8 mouse cellular contexts compared by ENCODE assay signal in the genomic region with DNA sequence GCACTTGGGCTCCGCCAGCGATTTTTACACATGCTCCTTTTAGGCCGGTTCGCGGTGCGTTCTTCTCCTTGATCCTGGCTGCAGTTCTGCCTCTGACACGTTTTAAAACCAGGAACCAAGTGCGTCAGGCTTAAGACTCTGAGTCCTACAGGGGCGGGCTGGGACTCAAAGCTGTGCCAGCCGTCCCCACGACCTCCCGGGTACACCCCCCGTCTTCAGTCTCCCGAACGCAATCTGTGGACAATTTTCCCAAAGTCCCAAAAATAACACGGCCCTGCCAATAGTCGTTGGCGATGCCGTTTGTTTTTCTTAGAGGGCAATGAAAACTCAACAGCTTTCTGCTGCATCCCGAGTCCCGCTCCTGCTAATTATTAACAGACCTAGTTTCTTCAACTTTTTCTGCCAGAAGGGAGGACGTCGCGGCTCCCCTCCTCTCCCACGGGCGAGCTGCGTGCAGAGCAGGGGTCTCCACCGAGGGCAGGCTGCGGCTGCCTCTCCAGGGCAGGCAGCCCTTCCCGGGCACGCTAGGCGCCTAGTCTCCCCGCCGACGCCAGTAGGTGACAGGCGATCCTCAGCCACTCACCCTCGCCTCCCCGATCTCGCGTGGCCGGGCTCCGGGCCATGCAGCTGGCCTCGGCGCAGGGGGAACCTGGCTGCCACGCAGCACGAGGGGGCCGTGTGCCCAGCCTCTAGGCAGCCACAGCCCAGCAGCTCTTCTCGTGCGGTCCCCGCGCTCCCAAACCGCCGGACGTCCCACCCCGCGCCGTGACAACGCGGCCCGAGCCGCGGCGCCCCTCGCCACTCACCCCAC. TPM values are rescaled to one million over a fixed set of nuclear protein-coding genes. Genes with fewer than 3 reads are reported as not detected.
A peak's percentile ranks its signal among the peaks of the same experiment; 100 is the strongest.
DNase-seq lines count a peak whose midpoint lies in the region; TF ChIP-seq lines count a peak whose summit lies in the region.

No protein-coding gene starts in this region.

- no peaks in the 10 kb centered on the region for H3K36me3 ChIP-seq in myocyte (ENCODE audit: control insufficient read depth, insufficient read depth)

- peaks cover 9% of the 10 kb centered on the region for H3K79me2 ChIP-seq in myocyte (ENCODE audit: control insufficient read depth, insufficient read depth)

- no peak for TF ChIP-seq POLR2A in myocyte (IDR thresholded peaks at IDR 0.05; ENCODE audit: insufficient read length, low read depth)

- no peaks in the 10 kb centered on the region for H3K27me3 ChIP-seq in myocyte (ENCODE audit: control insufficient read depth, insufficient read depth, insufficient read length)

- H3K4me2 ChIP-seq in myocyte (ENCODE audit: low read depth): peak overlapping the region; percentile 79

- H3ac ChIP-seq in myocyte (ENCODE audit: control insufficient read depth, insufficient read length): peak overlapping the region; percentile 64

- peak overlapping the region; percentile 49 for H3K4me3 ChIP-seq in myocyte

- peak; percentile 26 to 74 for DNase-seq in spleen, postnatal 4 days (ENCODE audit: low spot score in 2 of 2)
- no peak for DNase-seq in spleen, postnatal 36 days (ENCODE audit: low spot score in 2 of 2)
- peak; percentile 69 for DNase-seq in embryo, embryonic 10 days (ENCODE audit: low spot score)
- peak; percentile 51 to 72 for DNase-seq in heart, adult 18-20 months
- peak; percentile 76 for DNase-seq in kidney, adult 18-20 months
- DNase-seq in liver: peak; percentile 53
- DNase-seq in thymus, postnatal 10 days (ENCODE audit: low spot score in 2 of 2): peak; percentile 37 to 44

TF ChIP-seq in myocyte, 11 proteins besides CTCF, POLR2A, EP300 and RAD21:
- peak in 2 of 3 experiments; percentile 40 to 61 for TF ChIP-seq MYOG (IDR thresholded peaks at IDR 0.05; ENCODE audit: control insufficient read depth in 1 of 3, insufficient read depth in 1 of 3, insufficient read length in 2 of 3, low read depth in 2 of 3)
- peak in 1 of 3 experiments; percentile 65 for TF ChIP-seq MYOD1 (IDR thresholded peaks at IDR 0.05; ENCODE audit: control insufficient read depth in 1 of 3, insufficient read length in 2 of 3, low read depth in 2 of 3)
- no peak for TF ChIP-seq REST (IDR thresholded peaks at IDR 0.05; ENCODE audit: insufficient read depth, insufficient read length)

RNA-seq across cellular contexts. Expression of gene Prickle1, which starts 0.6 kb away (rescaled TPM):
- 1 to 10 TPM; 9.1 to 9.5 TPM for total RNA-seq in heart, adult 18-20 months (2021)
- 8.0 TPM for polyA plus RNA-seq in myocyte (2012; fragmentation: generic; extraction: Trizol)

Comparison
In these comparisons a context has a peak if more than half of its experiments do, and no peak if none do; other contexts are left out.
1. DNase-seq: peak in spleen, postnatal 4 days (2 of 2), embryo, embryonic 10 days (single experiment), heart, adult 18-20 months (2 of 2), kidney, adult 18-20 months (single experiment), liver (single experiment) and thymus, postnatal 10 days (2 of 2); none in spleen, postnatal 36 days (0 of 2).